Mouse (Mus musculus) heart, embryonic 13.5 days (tissue): Measurements from ENCODE around the gene Dnah3. TPM values are rescaled to one million over a fixed set of nuclear protein-coding genes. Genes with fewer than 3 reads are reported as not detected.

Experiments
- ATAC-seq: fragments of 200-750 bp; cut with Nextera tagmentation; 2 replicates; pipeline ENCODE4 v1.8.0; 2017; ENCODE audit warnings: moderate TSS enrichment; ENCODE audit not compliant: insufficient number of reproducible peaks, low FRiP score, low TSS enrichment; ENCODE audit errors: extremely low read depth
- H3K27ac ChIP-seq: fragments of 300-500 bp; sonication (generic); replicated peaks from 2 replicates; pipeline ENCODE4 v1.5.1; 2015; ENCODE audit warnings: moderate library complexity, mild to moderate bottlenecking, inconsistent platforms
- H3K27me3 ChIP-seq: fragments of 300-500 bp; sonication (generic); replicated peaks from 2 replicates; pipeline ENCODE4 v1.6.1; 2015; ENCODE audit warnings: mild to moderate bottlenecking, inconsistent platforms
- H3K36me3 ChIP-seq: fragments of 300-500 bp; sonication (generic); 2 replicates; pipeline ENCODE4 v1.6.1; 2015; ENCODE audit warnings: mild to moderate bottlenecking, inconsistent platforms
- H3K4me1 ChIP-seq: fragments of 300-500 bp; sonication (generic); 2 replicates; pipeline ENCODE4 v1.6.1; 2015; ENCODE audit warnings: inconsistent platforms
- H3K4me2 ChIP-seq: fragments of 300-500 bp; sonication (generic); 2 replicates; pipeline ENCODE4 v1.6.1; 2015; ENCODE audit warnings: inconsistent platforms, mild to moderate bottlenecking, moderate library complexity
- H3K4me3 ChIP-seq: fragments of 300-500 bp; sonication (generic); 2 replicates; pipeline ENCODE4 v1.5.1; 2015; ENCODE audit warnings: moderate library complexity, mild to moderate bottlenecking, inconsistent platforms
- H3K9ac ChIP-seq: fragments of 300-500 bp; sonication (generic); 2 replicates; pipeline ENCODE4 v1.6.1; 2015; ENCODE audit warnings: inconsistent platforms, mild to moderate bottlenecking, moderate library complexity
- H3K9me3 ChIP-seq: fragments of 300-500 bp; sonication (generic); 2 replicates; pipeline ENCODE4 v1.6.1; 2016; ENCODE audit warnings: inconsistent platforms
- WGBS: fragments of 180-500 bp; shearing (Covaris S2); methylation state at CpG from one replicate; pipeline ENCODE4 v1.1.7; 2015; ENCODE audit warnings: mixed read lengths; 5-methylcytosine and 5-hydroxymethylcytosine counted together
- polyA plus RNA-seq: library from polyadenylated mRNA; unstranded; fragments of >200 nt; fragmentation: Nextera tagmentation; extraction: Ambion mirVana; gene quantifications from 2 replicates; pipeline ENCODE4 v1.2.1, GENCODE M21; 2015

The Dnah3 gene
- polyA plus RNA-seq, 1 experiment from 2014 or later, result not detected

DNA sequence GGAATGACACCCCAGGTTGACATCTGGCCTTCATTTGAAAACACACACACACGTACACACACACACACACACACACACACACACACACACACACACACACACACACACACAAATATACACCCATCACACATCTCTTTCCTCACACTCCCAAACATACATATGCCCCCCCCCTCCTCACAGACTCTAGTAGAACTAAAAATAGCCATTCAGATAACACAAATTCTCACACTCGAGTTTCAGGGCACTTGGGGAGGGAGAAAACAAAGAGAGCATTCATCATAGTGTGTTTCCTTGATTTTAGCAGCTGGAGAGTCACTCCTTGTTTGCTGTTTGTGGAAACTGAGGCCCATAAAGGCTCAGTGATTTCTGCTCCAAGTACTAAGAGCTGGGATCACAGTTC lies 41.1 kb downstream of the Dnah3 start:
- H3K27ac ChIP-seq, result peak overlapping the region; percentile 77
- peak overlapping the region; percentile 48 for H3K4me2 ChIP-seq
- H3K27me3 ChIP-seq, result no peaks in the 10 kb centered on the region
- no peaks in the 10 kb centered on the region for H3K36me3 ChIP-seq
- peaks cover 23% of the 10 kb centered on the region for H3K4me1 ChIP-seq
- no peaks in the 10 kb centered on the region for H3K9me3 ChIP-seq
- 0 out of 2 replicates have a peak overlapping the region, but pooled peaks have one; percentile 7 for H3K9ac ChIP-seq
- WGBS, result 20% methylated on average over 2 of the region's 2 CpGs
- ATAC-seq, result no peak
- H3K4me3 ChIP-seq, result no peak overlapping the region

DNA sequence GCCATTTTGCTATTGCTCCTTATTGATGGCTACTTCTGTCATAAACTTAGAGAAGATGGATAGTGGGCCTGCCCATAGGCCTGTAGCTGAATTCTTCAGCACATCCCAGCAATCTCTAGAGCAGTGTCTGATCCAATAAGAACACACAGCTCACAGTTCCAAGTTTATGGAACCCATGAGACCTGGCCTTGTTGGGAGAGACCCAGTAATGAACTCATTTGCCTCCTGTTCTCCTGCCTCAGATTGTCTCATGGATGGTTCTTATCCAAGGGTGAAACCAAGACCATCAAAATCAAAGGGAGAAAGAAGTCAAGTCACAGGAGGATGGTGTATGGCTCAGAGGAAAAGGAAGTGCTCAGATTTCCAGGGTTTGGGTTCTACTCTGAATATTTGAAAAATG lies 44.6 kb downstream of the Dnah3 start:
- Histone ChIP-seq H3K36me3 (no peaks in the 10 kb centered on the region), H3K9me3 (no peaks in the 10 kb centered on the region), H3K9ac (no peak overlapping the region), H3K4me3 (no peak overlapping the region), H3K4me1 (peaks cover 21% of the 10 kb centered on the region), H3K4me2 (no peak overlapping the region), H3K27ac (no peak overlapping the region), H3K27me3 (no peaks in the 10 kb centered on the region)
- ATAC-seq, result no peak

DNA sequence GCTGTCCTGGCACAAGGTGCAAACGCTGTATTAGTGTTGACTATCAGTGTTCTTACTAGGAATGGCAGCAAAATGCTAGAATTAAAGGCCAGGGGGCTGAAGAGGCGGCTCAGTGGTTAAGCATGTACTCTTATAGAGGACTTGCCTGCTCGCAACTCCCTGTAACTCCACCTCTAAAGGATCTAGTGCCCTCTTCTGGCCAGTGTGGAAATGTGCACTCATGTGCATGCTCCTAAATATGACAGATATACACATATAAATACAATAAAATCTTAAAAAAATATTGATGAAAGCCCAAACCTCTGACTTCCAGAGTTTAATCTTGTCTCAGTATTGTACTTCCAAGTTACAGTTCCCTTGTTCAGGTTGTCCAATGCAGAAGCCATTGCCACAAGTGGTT lies 51.1 kb downstream of the Dnah3 start:
- ATAC-seq, result no peak
- Histone ChIP-seq H3K9ac (no peak overlapping the region), H3K4me1 (no peaks in the 10 kb centered on the region), H3K36me3 (no peaks in the 10 kb centered on the region), H3K9me3 (no peaks in the 10 kb centered on the region), H3K4me3 (no peak overlapping the region), H3K27ac (no peak overlapping the region), H3K4me2 (no peak overlapping the region), H3K27me3 (no peaks in the 10 kb centered on the region)
- WGBS, result 77% methylated on average over 3 of the region's 3 CpGs

DNA sequence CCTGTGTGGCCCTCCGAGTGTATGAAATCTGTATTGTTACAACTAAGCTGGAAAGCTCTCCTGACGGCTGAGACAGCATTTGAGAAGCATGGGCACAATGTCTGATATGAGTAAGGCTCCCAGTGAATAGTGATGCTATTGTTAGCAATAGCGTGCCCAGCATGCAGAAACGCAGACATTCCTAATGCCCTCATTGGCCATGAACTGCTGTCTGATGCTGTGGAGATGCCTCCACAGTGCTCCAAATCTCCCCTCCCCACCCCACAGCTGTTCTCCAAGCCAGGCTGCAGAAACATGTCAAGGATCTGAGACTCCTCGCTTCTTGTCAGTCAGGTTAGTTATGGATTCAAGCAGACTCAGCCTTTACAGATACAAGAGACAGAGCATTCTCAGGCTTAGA lies 58.7 kb downstream of the Dnah3 start:
- H3K9ac ChIP-seq, result no peak overlapping the region
- no peaks in the 10 kb centered on the region for H3K9me3 ChIP-seq
- WGBS, result 55% methylated on average over 5 of the region's 5 CpGs

DNA sequence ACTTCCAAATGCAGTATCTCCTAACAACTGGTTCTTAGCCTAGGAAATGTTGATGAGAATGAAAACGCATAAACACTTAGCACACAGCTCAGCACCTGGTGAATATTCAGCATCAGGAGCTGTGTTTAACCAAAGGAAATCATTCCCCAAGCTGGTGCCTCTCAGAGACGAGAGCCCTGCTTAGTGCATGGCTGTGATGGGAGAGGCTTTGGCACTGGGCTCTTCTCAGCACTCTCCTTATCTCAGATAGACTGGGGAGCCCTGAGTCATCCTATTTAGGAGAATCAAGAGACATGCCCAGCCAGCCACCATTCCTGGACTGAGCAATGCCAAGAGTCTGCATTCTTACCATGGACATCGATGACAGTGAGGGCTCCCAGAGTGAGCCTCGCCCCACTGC lies 60.1 kb downstream of the Dnah3 start:
- H3K36me3 ChIP-seq, result no peaks in the 10 kb centered on the region
- H3K27me3 ChIP-seq, result no peaks in the 10 kb centered on the region
- H3K9ac ChIP-seq, result no peak overlapping the region
- no peak overlapping the region for H3K4me2 ChIP-seq
- H3K27ac ChIP-seq, result no peak overlapping the region
- ATAC-seq, result no peak
- H3K4me3 ChIP-seq, result no peak overlapping the region
- 45% methylated on average over 4 of the region's 4 CpGs for WGBS
- H3K4me1 ChIP-seq, result peaks cover 7% of the 10 kb centered on the region
- no peaks in the 10 kb centered on the region for H3K9me3 ChIP-seq

More for the DNA sequence above, 58.7 kb downstream of the Dnah3 start:
- peaks cover 7% of the 10 kb centered on the region for H3K4me1 ChIP-seq
- H3K4me3 ChIP-seq, result no peak overlapping the region
- H3K27ac ChIP-seq, result no peak overlapping the region
- H3K4me2 ChIP-seq, result no peak overlapping the region
- no peaks in the 10 kb centered on the region for H3K36me3 ChIP-seq
- ATAC-seq, result no peak
- no peaks in the 10 kb centered on the region for H3K27me3 ChIP-seq

DNA sequence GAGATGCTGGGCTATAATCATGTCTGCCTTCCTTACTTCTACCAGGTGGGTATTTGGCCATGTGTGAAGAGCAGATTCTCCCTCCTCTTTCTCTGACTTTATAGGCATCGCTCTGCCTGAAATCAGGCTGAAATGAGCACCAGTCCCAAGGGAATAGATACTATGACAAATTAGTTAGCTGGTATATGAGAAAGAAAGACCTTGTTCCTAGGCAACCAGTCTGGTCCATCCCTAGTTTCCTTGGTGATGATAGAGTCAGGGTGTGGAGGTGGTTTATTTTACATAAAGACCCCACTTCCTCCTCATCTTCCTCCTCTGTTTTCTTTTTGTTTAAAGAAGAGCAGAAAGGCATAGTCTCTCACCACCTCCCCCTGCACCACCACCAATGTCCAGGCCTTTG lies 60.5 kb downstream of the Dnah3 start:
- ATAC-seq, result no peak
- Histone ChIP-seq H3K4me1 (peaks cover 7% of the 10 kb centered on the region), H3K27me3 (no peaks in the 10 kb centered on the region), H3K36me3 (no peaks in the 10 kb centered on the region), H3K27ac (no peak overlapping the region), H3K4me3 (no peak overlapping the region), H3K4me2 (no peak overlapping the region), H3K9me3 (no peaks in the 10 kb centered on the region), H3K9ac (no peak overlapping the region)
- 76% methylated on average over 1 of the region's 1 CpGs for WGBS

DNA sequence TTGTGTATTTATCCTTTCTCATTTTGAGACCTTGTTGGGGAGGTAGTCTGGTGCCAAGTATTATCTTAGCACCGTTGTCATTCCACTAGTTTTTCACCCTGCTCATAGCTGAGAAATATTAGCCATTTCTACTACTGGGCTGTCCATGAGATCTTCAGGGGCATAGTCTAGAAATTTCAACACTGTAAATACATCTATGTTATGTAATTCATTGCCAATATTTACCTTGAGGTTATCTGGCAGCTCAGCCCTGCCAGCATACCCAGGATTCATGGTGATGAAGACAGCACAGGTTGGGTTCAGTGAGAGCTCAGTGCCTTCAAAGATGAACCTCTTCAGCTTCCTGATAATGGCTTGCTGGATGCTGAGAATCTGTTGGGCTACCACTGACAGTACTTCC lies 66.4 kb downstream of the Dnah3 start:
- Histone ChIP-seq H3K4me3 (no peak overlapping the region), H3K4me2 (no peak overlapping the region), H3K4me1 (no peaks in the 10 kb centered on the region), H3K9ac (no peak overlapping the region), H3K9me3 (peaks cover 11% of the 10 kb centered on the region; the same call in 1 of the 2 replicates), H3K36me3 (no peaks in the 10 kb centered on the region), H3K27me3 (no peaks in the 10 kb centered on the region), H3K27ac (no peak overlapping the region)
- 64% methylated on average over 1 of the region's 1 CpGs for WGBS
- no peak for ATAC-seq

DNA sequence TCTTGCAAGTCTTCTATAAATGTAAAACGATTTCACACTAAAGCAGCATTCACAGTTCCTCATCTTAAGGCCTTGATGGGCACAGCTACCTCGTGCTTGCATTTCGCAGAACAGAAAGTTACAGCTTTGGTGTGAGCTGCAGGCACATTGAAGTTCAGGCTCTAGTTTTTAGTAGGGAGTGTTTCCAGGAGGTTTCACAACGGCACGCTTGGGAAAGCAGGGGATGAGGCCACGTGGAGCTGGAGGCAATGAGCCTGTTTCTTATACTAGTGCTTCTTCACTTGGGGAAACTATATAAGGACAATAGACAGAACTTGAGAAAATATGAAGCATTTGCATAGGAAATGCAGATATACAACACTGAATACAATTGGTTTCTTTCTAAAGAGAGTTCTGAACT lies 98.0 kb downstream of the Dnah3 start:
- Histone ChIP-seq H3K4me2 (no peak overlapping the region), H3K27ac (no peak overlapping the region), H3K36me3 (no peaks in the 10 kb centered on the region), H3K9ac (no peak overlapping the region), H3K9me3 (no peaks in the 10 kb centered on the region), H3K27me3 (no peaks in the 10 kb centered on the region), H3K4me3 (no peak overlapping the region), H3K4me1 (no peaks in the 10 kb centered on the region)
- ATAC-seq, result no peak
- WGBS, result 73% methylated on average over 6 of the region's 6 CpGs

DNA sequence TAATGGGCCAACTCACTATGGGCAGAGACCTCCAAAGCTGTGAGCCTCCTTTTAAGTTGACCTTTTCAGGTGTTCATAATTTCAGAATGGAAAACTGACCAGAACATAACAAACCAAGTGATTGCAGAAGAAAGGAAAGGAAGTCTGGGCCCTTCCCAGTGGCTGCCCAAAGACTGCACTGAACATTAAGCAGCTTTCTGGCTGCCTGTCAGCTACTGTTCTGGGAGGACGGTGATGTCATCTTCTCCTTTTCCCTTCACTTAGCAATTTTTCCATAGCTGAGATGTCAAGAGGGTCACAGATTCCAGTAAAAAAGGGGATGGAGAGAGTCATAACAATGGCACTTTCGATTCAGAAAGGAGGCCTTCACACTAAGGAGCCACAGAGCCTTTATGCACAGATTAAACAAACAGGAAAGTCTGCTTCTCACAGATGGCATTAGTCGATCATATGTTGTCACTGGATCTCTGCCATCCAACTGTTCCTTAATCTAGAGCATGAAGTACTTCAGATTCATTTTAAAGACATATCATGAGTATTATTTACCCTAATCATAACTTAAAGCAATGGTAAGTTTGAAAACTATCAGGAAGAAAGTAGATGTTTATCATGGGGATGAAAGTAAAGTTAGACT lies 109.7 kb downstream of the Dnah3 start:
- H3K9me3 ChIP-seq, result no peaks in the 10 kb centered on the region
- H3K36me3 ChIP-seq, result no peaks in the 10 kb centered on the region
- H3K9ac ChIP-seq, result no peak overlapping the region
- 47% methylated on average over 3 of the region's 3 CpGs for WGBS
- H3K4me2 ChIP-seq, result no peak overlapping the region
- no peaks in the 10 kb centered on the region for H3K27me3 ChIP-seq
- H3K27ac ChIP-seq, result peak overlapping the region; percentile 71
- peaks cover 8% of the 10 kb centered on the region; the same call in 1 of the 2 replicates for H3K4me1 ChIP-seq
- ATAC-seq, result no peak
- no peak overlapping the region for H3K4me3 ChIP-seq

DNA sequence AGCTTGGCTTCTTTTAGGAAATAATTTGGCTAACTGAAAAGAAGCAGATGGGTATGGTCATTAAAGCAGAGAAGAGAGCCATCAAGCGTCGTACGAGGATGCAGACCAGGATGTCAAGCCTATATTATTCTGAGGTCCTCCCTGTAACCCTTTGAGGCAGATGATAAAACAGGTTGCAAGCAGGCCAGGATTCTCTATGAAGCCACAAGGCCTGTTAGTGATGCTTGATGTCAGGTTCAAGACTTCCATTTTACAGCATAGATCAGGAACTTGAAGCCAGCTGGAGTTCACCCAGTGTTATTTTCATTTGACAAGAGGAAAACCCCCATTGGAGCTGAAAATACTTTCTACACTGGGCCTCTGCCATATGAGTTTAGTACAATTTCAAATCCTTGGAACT lies 114.9 kb downstream of the Dnah3 start:
- no peaks in the 10 kb centered on the region for H3K9me3 ChIP-seq
- no peak overlapping the region for H3K4me3 ChIP-seq
- no peaks in the 10 kb centered on the region for H3K27me3 ChIP-seq
- WGBS, result 86% methylated on average over 3 of the region's 3 CpGs
- no peak overlapping the region for H3K9ac ChIP-seq
- H3K4me1 ChIP-seq, result peaks cover 11% of the 10 kb centered on the region; the same call in 1 of the 2 replicates
- H3K27ac ChIP-seq, result no peak overlapping the region
- no peaks in the 10 kb centered on the region for H3K36me3 ChIP-seq
- no peak for ATAC-seq
- H3K4me2 ChIP-seq, result no peak overlapping the region

DNA sequence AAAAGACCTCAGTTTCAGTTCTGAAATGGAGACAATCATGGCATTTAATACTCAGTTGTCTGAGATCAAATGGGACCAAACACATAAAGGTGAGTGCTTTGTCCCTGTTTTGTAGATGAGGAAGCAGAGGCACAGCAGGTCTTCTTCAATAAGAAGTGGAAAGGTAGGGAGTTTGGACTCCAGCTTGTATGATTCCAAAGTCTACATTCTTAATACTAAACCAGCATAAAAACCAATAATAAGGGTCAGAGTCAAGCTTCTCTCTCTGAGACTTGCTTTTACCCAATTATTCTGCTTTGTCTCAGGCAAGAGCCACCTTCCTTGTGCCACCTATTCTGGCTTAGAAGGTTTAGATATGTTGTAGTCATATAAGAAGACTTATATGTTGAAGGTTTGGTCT lies 116.5 kb downstream of the Dnah3 start:
- H3K36me3 ChIP-seq, result no peaks in the 10 kb centered on the region
- no peak for ATAC-seq
- no peak overlapping the region for H3K4me2 ChIP-seq
- no peak overlapping the region for H3K4me3 ChIP-seq
- H3K4me1 ChIP-seq, result 0 out of 2 replicates have a peak, but pooled peaks cover 6% of the 10 kb centered on the region
- no peak overlapping the region for H3K9ac ChIP-seq
- H3K27ac ChIP-seq, result no peak overlapping the region
- H3K9me3 ChIP-seq, result no peaks in the 10 kb centered on the region
- no peaks in the 10 kb centered on the region for H3K27me3 ChIP-seq

DNA sequence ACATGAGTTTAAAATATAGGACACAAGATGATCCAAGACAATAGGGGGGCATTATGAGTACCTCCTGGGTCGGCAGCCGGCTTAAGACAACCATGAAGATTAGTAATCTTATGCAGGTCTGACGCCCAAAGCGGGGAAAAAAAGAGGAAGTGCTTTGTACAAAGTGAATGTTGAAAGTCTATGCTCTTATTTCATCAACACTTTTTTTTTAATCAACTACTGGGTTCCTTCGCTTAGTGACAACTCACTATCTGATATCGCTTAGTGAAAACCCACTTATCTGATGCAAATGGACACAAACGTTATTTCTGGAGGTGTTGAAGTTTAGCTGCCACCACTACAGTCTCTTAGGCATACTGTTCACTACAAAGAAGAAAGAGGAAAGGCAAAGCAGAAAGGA lies 117.5 kb downstream of the Dnah3 start:
- Histone ChIP-seq H3K27me3 (no peaks in the 10 kb centered on the region), H3K4me3 (no peak overlapping the region), H3K9me3 (no peaks in the 10 kb centered on the region), H3K36me3 (no peaks in the 10 kb centered on the region), H3K27ac (no peak overlapping the region), H3K4me2 (no peak overlapping the region), H3K4me1 (0 out of 2 replicates have a peak, but pooled peaks cover 6% of the 10 kb centered on the region), H3K9ac (no peak overlapping the region)
- 75% methylated on average over 7 of the region's 7 CpGs for WGBS
- ATAC-seq, result no peak
